Mouse (Mus musculus) monocyte, adult 5-6 weeks (primary cell): Measurements from ENCODE around the gene 2210407C18Rik. TPM values are rescaled to one million over a fixed set of nuclear protein-coding genes. Genes with fewer than 3 reads are reported as not detected.

Experiments used
- ATAC-seq: fragments of 153-309, 156-312 bp; replicated peaks from 2 replicates; pipeline ENCODE4 v1.8.0; 2017; ENCODE audit warnings: mild to moderate bottlenecking; ENCODE audit not compliant: low TSS enrichment, insufficient number of reproducible peaks, severe bottlenecking, poor library complexity, low FRiP score
- total RNA-seq: library from RNA; stranded (forward); fragments of 200-1000, 200-491, 200-594 nt; gene quantifications from 3 replicates; pipeline ENCODE4 v1.2.3, GENCODE M21; 2017

The 2210407C18Rik gene
- not detected in 3 replicates for total RNA-seq

- no peak for ATAC-seq
These were observed at the start of gene 2210407C18Rik for GRCm38 (mm10) chr11:58615975-58616374. TSS of gene 2210407C18Rik (minus strand) at chr11:58616075.

- ATAC-seq: no peak
These were observed 42.7 kb upstream of the 2210407C18Rik start, which contains the start of gene Olfr322 for GRCm38 (mm10) chr11:58658596-58658995. TSS of gene Olfr322 (plus strand) at chr11:58658782.

GRCm38 (mm10) chr11:58655151-58655550 is 39.3 kb upstream of the 2210407C18Rik start:
- no peak for ATAC-seq

- ATAC-seq: peak; percentile 61
These were observed 27.5 kb upstream of the 2210407C18Rik start for GRCm38 (mm10) chr11:58643350-58643749.

GRCm38 (mm10) chr11:58641638-58642358 is 25.9 kb upstream of the 2210407C18Rik start:
- no peak for ATAC-seq

- ATAC-seq: no peak
These were observed 25.2 kb upstream of the 2210407C18Rik start for GRCm38 (mm10) chr11:58641057-58641456.

GRCm38 (mm10) chr11:58640272-58640867 is 24.5 kb upstream of the 2210407C18Rik start, which contains the start of gene Trim58:
TSS of gene Trim58 (plus strand) at chr11:58640465.
- ATAC-seq: no peak

- no peak for ATAC-seq
These were observed 22.4 kb upstream of the 2210407C18Rik start for GRCm38 (mm10) chr11:58638176-58638701.

- ATAC-seq: peak; percentile 76; the same call in 1 of the 2 replicates
These were observed 20.6 kb upstream of the 2210407C18Rik start for GRCm38 (mm10) chr11:58636376-58636977.

- ATAC-seq: no peak
These were observed 19.0 kb upstream of the 2210407C18Rik start for GRCm38 (mm10) chr11:58634878-58635277.

GRCm38 (mm10) chr11:58630401-58630800 is 14.5 kb upstream of the 2210407C18Rik start, which contains the start of gene Olfr323:
TSS of gene Olfr323 (minus strand) at chr11:58630501.
- no peak for ATAC-seq

- ATAC-seq: no peak
These were observed 10.3 kb upstream of the 2210407C18Rik start for GRCm38 (mm10) chr11:58626146-58626545.

- ATAC-seq: no peak
These were observed 2.9 kb upstream of the 2210407C18Rik start for GRCm38 (mm10) chr11:58618793-58619192.

- no peak for ATAC-seq
These were observed 2.5 kb upstream of the 2210407C18Rik start for GRCm38 (mm10) chr11:58618369-58618768.

GRCm38 (mm10) chr11:58614526-58614925 is 1.3 kb downstream of the 2210407C18Rik start:
- no peak for ATAC-seq

GRCm38 (mm10) chr11:58613359-58613758 is 2.5 kb downstream of the 2210407C18Rik start:
- ATAC-seq: no peak

GRCm38 (mm10) chr11:58607030-58607429 is 8.8 kb downstream of the 2210407C18Rik start:
- no peak for ATAC-seq

GRCm38 (mm10) chr11:58606177-58606919 is 9.5 kb downstream of the 2210407C18Rik start:
- no peak for ATAC-seq

- ATAC-seq: no peak
These were observed 10.6 kb downstream of the 2210407C18Rik start for GRCm38 (mm10) chr11:58605228-58605627.
